Mouse (Mus musculus) lung, postnatal 36 days (tissue): ENCODE data around the gene Rnf208.

ENCODE experiments used
- DNase-seq: peaks from one replicate; pipeline ENCODE4 v3.0.0; 2022; ENCODE audit warnings: mixed read lengths

The Rnf208 gene

DNA sequence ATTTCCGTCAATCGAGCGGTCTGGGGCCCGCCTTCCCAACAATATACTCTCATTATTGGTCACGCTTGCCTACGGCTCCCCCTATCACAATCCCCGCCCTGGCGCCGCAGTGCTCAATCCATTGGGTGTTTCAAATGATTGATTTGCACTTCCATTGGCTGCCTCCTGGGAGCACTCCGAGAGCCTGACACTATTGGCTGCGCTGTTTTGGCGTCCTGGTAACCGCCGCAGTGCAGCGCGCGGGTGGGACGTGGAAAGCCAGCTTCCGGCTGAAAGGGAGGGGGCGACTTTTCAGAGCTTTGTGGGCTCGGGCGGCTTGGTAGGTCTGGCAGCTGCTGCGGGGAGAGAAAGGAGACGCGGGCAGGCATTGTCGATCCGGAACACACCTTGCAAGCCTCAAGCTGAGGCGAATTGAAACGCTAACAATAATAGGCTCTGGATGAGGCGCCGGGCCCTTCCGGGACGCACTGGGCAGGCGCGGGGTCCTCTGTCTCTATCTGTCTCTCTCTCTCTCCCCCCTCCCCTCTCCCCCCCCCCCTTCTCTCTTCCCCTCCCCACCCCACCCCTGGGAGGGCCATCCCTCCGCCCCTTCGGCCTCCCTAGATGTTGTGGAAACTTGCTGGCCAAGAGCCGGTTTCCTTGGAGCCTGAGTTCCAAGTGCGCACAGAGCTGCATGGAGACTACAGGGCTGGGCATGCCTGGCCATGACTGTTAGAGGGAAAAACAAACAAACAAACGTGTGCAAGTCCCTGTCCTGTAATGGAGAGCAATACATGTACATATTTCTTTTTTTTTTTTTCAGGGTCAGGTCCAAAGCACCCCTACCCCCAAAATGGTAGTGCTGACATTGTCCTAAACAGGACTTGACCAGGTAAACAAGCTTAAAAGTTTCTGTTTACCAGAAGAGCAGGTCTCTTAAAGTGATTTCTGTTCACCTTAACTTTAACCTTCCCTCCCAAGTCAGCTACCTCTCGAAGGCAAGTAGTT is 17.0 kb upstream of the Rnf208 start:
- peak; percentile 100 for DNase-seq

DNA sequence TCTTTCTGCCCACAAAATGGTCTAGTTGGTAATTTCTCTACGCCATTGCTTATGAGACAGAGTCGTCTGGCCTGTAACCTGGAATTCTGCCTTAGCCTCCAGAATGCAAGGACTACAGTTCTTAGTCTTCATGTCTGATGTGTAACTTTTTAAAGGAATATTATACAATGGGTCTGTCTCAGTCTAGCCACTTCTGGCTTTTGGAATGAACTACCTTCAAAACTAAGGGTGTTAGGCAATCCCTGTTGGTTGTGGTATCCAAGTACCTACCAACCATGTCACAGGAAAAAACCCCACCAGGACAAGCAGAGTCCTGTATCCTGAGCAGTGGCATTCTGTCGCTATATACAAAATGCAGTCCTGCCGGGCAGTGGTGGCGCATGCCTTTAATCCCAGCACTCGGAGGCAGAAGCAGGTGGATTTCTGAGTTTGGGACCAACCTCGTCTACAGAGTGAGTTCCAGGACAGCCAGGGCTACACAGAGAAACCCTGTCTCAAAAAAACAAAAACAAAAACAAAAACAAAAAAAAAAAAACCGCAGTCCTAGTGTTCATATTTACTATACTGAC is 16.2 kb upstream of the Rnf208 start:
- no peak for DNase-seq

DNA sequence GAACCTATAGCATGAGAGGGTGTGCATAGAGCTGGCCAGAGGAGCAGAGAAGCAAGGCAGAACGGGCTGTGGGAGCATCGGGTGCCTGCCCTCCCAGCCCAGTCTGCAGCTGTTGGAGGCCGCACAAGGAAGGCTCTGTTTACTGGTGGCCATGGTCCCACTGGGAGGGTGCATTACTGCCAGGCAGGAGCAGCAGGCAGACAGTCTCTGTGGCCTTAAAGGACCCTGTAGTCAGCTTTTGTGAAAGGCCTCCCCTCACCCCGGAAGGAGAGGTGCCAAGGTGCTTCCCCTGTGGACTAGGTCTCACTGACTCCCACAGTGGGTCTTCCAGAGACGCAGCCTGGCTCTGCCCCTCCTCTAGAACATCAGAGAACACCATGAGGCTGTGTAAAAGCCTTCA is 15.2 kb upstream of the Rnf208 start:
- no peak for DNase-seq

DNA sequence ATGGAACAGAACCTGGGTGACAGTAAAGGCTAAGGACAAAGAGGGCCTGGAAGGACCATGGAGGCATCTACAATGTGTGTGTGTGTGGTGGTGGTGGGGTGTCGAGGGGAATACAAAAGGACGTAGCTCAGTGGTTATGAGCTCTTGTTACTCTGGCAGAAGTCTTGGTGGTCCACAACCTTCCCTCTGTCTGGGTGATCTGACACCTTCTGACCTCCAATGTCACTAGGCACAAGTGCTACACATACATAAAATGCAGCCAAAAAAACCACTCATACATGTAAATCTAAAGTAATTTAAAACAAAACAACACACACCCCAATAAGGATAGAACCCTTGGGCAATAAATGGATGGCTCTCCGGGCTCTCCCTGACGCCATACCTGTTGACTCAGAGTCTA is 14.6 kb upstream of the Rnf208 start:
- no peak for DNase-seq

DNA sequence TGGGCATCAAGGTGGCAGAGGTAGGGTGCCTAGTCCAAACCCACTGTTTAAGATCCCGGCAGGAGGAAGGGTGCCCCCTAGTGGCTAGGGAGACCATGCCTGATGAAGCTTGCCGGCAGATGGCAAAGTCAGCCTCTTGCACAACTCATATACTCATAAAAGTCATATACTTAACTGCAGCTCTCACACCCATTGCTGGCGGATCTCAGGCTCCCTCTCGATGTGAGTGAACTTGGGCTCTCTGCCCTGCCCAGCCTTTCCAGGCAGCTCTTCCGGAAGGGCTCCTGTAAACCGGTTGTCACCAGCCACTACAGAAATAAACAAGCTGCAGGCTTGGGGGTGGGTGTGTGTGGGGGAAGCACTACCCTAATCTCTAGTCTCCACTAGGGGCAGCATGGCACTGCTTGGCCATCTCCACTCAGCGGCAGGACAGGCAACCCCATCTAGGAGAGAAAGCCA is 13.6 kb upstream of the Rnf208 start:
- DNase-seq: peak; percentile 96

DNA sequence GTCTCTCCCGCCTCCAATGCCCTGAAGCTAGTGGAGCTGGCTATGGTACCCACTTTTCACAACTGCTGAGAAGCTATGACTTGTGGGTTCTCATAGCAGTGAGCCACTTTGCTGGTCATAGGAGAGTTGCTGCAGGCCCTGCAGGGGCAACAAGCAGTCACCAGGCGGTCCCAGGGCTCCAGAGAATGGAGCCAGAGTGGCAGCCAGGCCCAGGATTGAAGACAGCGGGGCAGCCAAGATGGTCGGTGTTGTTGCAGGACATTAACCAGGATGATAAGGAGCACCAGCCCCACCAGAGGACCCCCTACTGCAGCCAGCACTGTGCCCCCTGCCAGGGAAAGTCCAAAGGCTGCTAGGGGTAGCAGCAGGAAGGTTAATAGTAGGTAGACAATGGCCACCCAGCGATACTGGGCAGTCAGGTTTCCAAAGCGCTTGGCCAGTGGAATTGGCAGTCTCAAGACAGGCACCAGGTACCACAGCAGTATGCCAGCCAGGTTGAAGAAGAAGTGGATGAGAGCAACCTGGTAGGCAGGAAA is 13.0 kb upstream of the Rnf208 start:
- no peak for DNase-seq

DNA sequence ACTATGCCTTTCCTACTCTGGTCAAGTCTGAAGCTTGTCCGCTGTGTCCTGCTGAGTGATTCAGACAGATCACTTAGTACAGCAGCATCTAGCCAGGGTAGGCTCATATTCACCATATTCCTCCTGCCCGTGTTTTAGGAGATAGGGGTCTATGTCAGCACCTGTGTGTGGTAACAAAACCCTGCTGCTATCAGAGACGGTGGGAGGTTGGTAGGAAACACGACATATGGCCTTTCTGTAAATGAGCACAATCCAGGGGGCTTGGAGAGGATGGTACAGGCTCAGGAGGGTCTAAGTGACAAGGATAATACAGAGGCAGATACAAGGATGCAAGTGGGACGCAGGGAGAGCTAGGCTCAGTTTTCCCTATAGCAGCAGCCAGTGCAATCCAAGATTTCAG is 12.5 kb upstream of the Rnf208 start:
- DNase-seq: no peak

DNA sequence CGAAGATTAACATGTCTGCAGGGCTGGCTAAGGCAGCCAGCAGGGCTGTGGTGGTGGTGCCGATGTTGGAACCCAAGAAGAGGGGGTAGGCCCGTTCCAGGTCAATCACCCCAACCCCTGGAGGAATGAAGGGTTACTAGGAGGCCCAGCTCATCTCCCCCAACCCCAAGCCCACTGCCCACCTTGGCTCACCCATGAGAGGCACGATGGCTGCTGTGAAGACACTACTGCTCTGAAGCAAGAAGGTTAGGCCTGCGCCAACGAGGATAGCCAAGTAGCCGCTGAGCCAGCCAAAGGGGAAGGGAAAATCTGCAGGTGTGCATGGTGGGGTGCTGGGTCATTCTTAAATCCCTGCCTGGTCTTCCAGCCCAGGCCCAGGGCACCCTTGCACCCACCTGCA is 11.5 kb upstream of the Rnf208 start:
- no peak for DNase-seq

DNA sequence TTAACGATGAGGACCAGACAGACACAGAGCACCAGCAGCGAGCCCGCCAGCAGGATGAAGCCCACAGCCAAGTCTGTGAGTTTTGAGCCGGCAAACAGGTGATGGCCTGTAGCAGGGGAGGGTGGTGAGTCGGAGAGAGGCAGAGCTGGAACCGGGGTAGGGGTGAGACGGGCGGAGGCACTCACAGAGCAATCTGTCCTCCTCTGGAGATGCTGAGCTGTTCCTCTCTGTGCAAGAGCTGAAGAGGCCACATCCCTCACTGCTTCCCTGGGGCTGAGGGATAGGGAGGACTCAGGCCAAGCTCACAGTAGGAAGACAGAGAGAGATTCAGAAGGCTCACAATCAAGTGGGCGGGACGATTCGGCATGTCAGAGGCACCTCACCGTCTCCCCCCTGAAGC is 11.0 kb upstream of the Rnf208 start:
- DNase-seq: no peak

DNA sequence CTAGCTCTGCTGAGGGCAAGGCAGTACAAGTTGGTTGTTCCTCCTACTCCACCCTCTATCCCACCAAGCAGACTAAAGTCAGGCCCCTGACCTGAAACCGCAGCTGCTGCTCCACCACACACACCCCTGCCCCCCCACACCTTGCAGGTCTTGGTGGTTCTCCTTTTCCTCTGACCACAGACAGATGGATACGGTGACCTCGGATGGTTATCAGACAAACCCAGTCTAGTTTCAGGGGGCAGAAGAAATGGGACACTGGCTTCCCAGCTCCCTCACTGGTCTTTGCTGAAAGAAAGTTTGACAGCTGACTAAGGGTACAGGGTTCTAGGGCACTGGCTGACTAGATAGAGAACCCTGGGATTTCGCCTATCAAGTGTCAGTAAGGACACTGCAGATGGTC is 8.6 kb upstream of the Rnf208 start:
- no peak for DNase-seq

DNA sequence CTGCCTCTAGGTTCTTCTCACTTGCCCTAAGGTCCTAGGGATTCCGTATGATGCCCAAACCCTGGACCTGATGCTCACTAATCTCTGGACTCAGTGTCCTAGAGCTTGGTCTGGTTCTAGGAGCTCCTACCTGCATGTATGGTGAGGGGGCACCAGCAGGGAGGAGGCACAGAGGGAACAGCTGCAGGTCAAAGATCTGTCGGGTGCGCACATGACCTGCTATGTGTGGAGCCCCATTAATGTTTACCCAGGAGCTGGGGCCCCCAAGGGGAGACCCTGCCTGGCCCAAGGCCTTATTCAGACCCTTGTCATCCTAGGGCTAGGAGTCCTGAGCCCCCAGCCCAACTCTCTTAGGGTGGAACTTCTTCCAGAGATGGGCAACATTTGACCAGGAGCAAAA is 8.0 kb upstream of the Rnf208 start, which contains the start of gene Slc34a3:
Slc34a3 (minus strand) TSS at position 315 of the 400 bp plus-strand sequence.
- DNase-seq: no peak

DNA sequence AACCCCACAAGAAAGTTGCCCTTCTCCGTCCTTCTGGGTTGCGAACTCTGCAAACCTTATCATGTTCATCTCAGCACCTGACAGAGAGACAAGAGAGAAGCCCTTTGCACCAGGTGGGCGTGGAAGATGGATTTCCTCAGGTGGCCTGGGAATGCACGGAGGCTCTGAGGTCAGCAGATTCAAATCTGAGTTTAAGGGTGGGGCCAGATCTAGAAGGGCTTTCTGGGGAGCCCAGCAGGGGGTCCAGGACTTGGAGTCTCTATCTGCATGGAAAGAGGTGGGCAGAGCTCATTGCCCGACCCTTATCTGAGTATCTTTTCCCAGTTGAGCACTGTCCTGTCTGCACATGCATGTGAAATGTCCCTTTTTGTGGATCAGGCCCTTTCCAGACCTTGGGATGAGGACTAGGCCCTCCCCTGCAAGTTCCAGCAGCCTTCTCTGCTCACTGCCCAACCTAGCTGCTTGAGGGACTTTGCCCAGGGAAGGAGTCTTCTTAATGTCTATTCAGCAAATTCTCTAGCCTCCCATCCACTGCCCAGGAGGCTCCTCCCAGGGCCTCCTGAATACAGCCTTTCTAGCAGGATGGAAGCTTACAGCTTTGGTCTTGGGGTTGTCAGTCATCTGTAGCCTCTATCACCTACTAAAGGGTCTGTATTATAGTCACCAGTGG is 7.4 kb upstream of the Rnf208 start:
- no peak for DNase-seq

DNA sequence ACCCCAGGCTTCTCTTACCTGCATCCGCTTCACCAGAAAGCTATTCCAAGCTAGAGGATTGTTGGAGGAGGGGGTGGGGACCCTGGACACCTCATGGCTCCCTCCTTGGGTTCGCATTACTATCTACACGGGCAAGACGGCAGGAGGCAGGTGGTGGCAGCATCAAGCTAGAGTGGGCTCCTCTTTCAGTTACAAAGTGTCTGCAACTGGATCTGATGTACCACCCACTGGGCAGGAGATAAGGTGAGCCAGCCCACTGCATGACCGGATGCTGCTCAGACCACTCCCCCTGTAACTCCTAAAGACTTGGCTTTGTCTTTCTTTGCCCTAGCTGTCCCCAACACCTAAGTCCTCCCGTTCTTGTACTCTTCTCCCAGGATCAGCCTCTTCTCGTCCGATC is 5.4 kb upstream of the Rnf208 start, which contains the start of gene Rnf224:
Rnf224 (minus strand) TSS at position 174 of the 400 bp plus-strand sequence.
- no peak for DNase-seq

DNA sequence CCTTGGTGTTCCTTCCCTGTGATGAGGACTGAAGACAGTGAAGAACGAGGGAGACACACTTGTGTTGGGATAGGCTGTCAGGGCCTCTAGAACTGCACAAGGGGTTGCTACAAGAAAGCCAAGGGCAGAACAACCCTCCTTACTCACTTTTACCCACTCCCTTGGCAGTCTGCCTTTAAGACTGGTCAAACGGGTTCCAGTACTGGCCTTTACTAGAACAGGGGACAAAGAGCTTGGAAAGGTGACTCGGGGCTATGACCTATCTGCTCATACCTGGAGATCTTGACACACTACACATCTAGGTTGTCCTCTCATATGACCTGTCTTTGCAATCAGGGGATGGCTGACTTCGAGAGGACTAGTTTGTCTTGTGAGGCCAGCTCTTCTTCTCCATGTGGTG is 4.5 kb upstream of the Rnf208 start:
- DNase-seq: peak; percentile 88

DNA sequence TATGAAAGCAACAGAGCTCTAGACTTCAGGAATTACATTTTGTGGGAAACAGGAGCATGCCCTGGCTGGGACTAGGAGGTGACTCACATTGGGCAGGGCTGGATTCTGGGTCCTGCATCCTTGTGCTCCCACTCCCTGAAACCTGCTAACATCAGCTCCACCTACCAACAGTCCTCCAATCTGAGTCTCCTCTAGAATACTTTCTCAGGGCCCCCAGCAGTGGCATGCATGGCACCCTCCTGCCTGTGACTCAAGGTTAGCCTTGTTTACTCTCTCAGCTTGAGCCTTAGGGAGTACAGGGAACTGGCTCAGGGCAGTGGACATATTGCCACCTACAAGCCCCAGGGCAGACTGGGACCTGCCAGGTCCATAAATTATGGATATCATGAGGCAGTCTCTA is 3.9 kb upstream of the Rnf208 start:
- no peak for DNase-seq

DNA sequence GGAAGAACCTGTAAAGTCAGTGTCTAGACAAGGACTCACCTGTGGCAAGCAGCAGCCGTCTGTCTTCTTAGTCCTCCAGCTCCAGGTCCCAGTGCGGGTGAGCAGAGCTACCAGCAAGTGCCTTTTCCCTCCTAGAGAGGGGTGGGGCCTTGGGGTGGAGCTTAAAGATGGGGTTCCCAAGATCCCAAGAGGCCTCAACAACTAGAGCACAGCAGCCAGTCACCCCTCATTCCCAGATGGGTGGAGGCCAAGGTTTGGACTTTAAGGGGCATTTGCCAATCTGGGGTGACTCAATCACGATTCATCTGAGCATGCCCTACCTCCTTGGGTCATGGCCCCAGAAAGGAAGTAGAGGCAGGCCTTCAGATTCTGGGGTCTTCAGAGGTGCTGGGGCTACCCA is 2.3 kb upstream of the Rnf208 start:
- DNase-seq: no peak

DNA sequence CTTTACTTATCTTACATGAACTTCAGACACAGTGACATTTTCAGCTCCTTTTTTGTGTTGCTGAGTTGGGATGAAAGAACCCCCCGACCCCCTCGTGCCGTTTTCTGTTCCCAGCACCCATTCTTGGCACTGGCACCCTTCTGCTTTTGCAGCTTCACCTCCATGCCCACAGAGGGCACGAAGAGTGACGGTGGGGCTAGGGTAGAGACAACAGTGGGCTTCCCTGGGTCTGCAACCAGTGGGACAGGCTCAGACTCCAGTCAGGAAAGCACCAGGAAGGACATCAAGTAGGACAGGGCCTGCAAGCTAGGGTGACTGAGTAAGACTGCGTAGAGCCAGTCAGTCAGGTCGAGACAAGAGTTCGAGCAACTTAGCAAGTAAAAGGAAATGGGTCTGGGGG is 1.7 kb upstream of the Rnf208 start:
- no peak for DNase-seq

DNA sequence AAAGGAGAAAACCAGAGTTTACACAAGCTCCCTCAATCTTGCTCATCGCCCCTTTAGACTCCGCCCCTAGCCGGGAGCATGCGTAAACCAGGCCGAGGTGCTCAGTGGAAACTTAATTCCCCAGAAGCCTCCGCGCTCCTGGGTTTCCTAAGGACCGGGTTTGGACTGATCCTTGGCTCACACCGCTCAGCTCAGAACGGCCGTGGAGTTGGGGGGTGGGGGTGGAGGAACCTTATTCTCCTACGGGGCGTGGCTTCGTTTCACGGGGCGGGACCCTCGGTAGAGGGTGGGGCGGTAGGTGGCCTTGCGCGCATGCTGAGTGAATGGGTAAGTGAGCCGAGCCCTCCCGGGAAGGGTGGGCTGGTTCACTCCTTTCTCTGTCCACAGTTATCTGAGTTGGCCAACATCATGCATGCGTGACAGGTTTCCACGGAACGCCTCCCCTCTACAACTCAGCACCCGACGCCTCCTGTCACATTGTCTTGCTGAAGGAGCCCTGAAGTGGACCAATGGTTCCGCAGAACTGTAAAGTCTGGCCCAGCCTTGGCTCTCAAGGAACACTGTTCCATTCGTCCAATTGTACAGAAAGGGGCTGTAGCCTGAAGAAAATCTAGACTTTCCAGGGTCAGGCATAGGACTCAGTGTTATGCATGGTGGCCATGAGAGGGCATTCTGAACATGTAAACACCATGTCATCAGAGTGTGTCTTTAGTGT is 1.2 kb upstream of the Rnf208 start:
- peak; percentile 85 for DNase-seq

DNA sequence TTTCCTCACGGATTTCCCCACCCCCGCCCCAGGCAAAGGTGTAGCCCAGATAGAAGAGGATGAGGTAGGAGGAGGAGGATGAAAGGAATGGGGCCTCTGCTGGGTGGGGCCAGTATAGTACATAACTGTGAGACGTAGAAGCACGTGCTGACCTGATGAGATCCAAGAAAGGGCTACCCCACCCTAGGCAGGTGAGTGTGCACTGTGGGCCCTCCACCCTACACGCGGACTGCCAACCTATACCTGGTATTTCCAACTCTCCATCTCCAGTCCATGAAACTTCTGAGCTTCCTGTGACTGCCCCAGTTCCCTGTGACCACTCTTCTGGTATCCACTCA is 648 bp upstream of the Rnf208 start:
- DNase-seq: no peak

DNA sequence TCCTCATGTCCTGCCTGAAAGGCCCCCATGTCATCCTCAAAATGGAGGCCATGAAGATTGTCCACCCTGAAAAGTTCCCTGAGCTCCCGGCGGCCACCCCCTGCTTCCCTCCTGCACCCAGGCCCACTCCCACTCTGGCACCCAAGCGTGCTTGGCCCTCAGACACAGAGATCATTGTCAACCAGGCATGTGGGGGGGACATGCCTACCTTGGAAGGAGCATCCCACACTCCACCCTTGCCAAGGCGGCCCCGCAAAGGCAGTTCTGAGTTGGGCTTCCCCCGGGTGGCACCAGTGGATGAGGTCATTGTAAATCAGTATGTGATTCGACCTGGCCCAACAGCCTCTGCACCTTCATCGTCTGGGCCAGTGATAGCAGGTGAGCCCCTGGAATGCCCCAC is 1.3 kb downstream of the Rnf208 start:
- no peak for DNase-seq

DNA sequence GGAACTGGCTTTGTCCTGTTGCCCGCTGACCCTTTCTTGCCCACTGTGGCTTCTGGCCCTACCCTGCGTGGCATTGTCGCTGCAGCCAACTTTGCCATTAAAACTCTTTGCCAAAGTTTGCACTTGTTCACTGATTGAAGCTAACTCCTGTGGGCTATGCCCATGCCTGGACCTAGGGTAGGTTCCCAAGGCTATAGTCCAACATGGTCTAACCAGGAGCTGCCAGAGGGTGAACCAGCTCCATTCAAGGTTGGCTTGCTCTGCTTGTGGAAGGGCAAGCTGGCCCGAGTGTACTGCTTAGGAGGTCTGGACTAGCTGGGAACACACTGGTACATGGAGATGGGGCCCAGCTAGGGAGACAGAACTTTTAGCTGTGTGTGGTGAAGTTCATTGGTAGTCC is 2.1 kb downstream of the Rnf208 start:
- DNase-seq: no peak

DNA sequence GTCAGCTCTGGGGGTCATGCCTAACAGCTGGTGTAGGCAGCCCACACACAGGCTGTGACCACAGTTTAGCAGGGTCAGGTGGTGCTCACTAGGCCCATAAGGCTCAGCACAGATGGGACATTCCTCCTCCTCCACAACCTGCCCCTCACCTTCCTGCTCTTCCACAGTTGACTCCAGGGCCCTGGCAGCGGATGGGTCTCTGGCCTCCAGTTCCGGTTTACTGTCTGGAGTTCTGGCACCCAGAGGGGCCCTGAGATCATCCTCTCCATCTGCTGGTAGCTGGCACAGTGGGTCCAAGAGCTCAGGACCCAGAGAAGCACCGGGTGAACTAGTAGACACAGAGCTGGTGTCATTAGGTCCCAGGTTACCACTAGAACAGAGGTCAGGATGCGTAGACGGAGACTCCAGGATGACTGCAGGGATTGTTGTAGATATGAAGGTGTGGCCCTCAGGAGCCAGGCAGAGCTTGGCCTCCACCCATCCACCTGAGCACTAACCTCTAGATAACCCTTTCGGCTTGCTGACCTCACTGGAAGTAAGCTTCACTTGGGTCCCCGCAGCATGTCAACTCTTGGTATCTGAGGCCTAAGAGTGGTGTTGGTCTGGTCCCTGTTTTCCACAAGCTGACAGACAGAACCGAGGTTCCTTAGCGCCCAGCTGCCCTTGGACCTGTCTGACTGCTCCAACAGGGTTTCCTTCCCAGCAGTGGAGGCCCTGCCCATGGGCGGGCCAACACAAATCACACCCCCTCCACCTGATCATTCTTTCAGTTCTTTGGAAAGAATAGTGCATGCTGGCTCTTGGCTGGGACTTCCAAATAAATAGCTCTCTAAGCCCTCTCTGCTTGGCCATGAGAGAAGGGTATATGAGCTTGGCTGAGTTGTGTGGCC is 4.4 kb downstream of the Rnf208 start, which contains the start of gene AL732309.1:
AL732309.1 (minus strand) TSS at position 681 of the 890 bp plus-strand sequence.
- DNase-seq: peak; percentile 53
